22 mouse cellular contexts compared by ENCODE assay signal in genomic region chr9:103154568-103154967, GRCm38 (mm10). TPM values are rescaled to one million over a fixed set of nuclear protein-coding genes. Genes with fewer than 3 reads are reported as not detected.
DNase-seq lines count a peak whose midpoint lies in the region; ATAC-seq and TF ChIP-seq lines count a peak whose summit lies in the region.
"Had no signal": no experiment of that assay in that cellular context is flagged by ENCODE, and none has a peak within 500 bp of the region (broad histone marks: within the 10 kb centered on the region; RNA-seq: fewer than 3 reads in every experiment).

No protein-coding gene starts in this region.

- ATAC-seq in lung, postnatal 0 days: no peak
- 0 out of 2 replicates have a peak, but pooled peaks have one; percentile 25 for ATAC-seq in common myeloid progenitor, adult 5-6 weeks (replicated peaks; ENCODE audit: low read depth, poor library complexity, severe bottlenecking)
- ATAC-seq: forebrain, embryonic 13.5 days; forebrain, embryonic 16.5 days; inflammation-experienced regulatory T-cells, adult 6 months; intestine, embryonic 16.5 days had no signal

- H3K9ac ChIP-seq in lung, postnatal 0 days (replicated peaks; ENCODE audit: low read depth): no peak overlapping the region
- H3K9ac ChIP-seq: embryonic facial prominence, embryonic 12.5 days; embryonic facial prominence, embryonic 15.5 days; forebrain, embryonic 13.5 days; hindbrain, embryonic 13.5 days had no signal

- no peak for TF ChIP-seq EP300 in lung, postnatal 0 days (IDR thresholded peaks at IDR 0.05)

- no peaks in the 10 kb centered on the region for H3K9me3 ChIP-seq in lung, postnatal 0 days (ENCODE audit: low read length)
- H3K9me3 ChIP-seq: embryonic facial prominence, embryonic 12.5 days; embryonic facial prominence, embryonic 15.5 days; forebrain, embryonic 13.5 days; hindbrain, embryonic 13.5 days had no signal

- no peak overlapping the region for H3K27ac ChIP-seq in lung, postnatal 0 days (ENCODE audit: low read length)
- H3K27ac ChIP-seq: embryonic facial prominence, embryonic 12.5 days; embryonic facial prominence, embryonic 15.5 days had no signal

- 57% methylated on average over 2 of the region's 2 CpGs for WGBS in lung, postnatal 0 days

- peak; percentile 27; the same call in 1 of the 2 replicates for TF ChIP-seq CTCF in lung, postnatal 0 days (IDR thresholded peaks at IDR 0.05)

- no peak overlapping the region for H3K4me2 ChIP-seq in lung, postnatal 0 days (replicated peaks; ENCODE audit: low read depth, low read length)
- H3K4me2 ChIP-seq: embryonic facial prominence, embryonic 12.5 days; embryonic facial prominence, embryonic 15.5 days; forebrain, embryonic 13.5 days; heart, embryonic 11.5 days; hindbrain, embryonic 13.5 days had no signal

- no peaks in the 10 kb centered on the region for H3K36me3 ChIP-seq in lung, postnatal 0 days (ENCODE audit: insufficient read depth, low read length)
- H3K36me3 ChIP-seq: embryonic facial prominence, embryonic 12.5 days; embryonic facial prominence, embryonic 15.5 days had no signal

- no peaks in the 10 kb centered on the region for H3K4me1 ChIP-seq in lung, postnatal 0 days (ENCODE audit: insufficient read depth, low read depth, low read length)
- H3K4me1 ChIP-seq: embryonic facial prominence, embryonic 12.5 days; embryonic facial prominence, embryonic 15.5 days had no signal

- no peak overlapping the region for H3K4me3 ChIP-seq in lung, postnatal 0 days (ENCODE audit: low read depth, low read length)
- H3K4me3 ChIP-seq: embryonic facial prominence, embryonic 12.5 days; embryonic facial prominence, embryonic 15.5 days; forebrain, embryonic 13.5 days; hindbrain, embryonic 13.5 days had no signal

- DNase-seq in lung, postnatal 0 days (ENCODE audit: low spot score): peak; percentile 39
- no peak for DNase-seq in lung, adult 18-20 months
- peak; percentile 56 for DNase-seq in ES-CJ7 (ENCODE audit: low read depth, low spot score)
- DNase-seq in right cerebral cortex, adult 2 months (ENCODE audit: low spot score in 2 of 2): no peak
- DNase-seq in heart, adult 18-20 months: no peak
- DNase-seq: adrenal gland, postnatal 10 days; adrenal gland, postnatal 36 days; cerebellum, adult 18-20 months; cerebellum, adult 9-10 months; cerebellum, postnatal 14 days; gastrocnemius, postnatal 10 days; gastrocnemius, postnatal 36 days had no signal

- H3K27me3 ChIP-seq in lung, postnatal 0 days (replicated peaks; ENCODE audit: insufficient read depth, low read length): no peaks in the 10 kb centered on the region
- H3K27me3 ChIP-seq: embryonic facial prominence, embryonic 12.5 days; embryonic facial prominence, embryonic 15.5 days; forebrain, embryonic 13.5 days; hindbrain, embryonic 13.5 days had no signal

RNA-seq across cellular contexts. Expression of gene Rab6b, which starts 43.0 kb away (rescaled TPM):
- 6.8 and 7.3 TPM in 2 replicates for polyA plus RNA-seq in lung, postnatal 0 days (2015; fragmentation: Nextera tagmentation; extraction: Ambion mirVana)
- 0.82 and 2.1 TPM in 2 replicates for total RNA-seq in common myeloid progenitor, adult 5-6 weeks (2017)
- 1 to 10 TPM; 1.2 to 1.8 TPM for total RNA-seq in heart, adult 18-20 months (2021)
- total RNA-seq: MEL had no signal

RNA-seq across cellular contexts. Expression of gene Srprb, which starts 47.4 kb away (rescaled TPM):
- 39.4 and 40.5 TPM in 2 replicates for polyA plus RNA-seq in lung, postnatal 0 days (2015; fragmentation: Nextera tagmentation; extraction: Ambion mirVana)
- total RNA-seq in common myeloid progenitor, adult 5-6 weeks (2017): 16.2 and 23.6 TPM in 2 replicates
- total RNA-seq in heart, adult 18-20 months (2021): 10 to 100 TPM; 19.3 to 23.4 TPM

Comparison
In these comparisons a context has a peak if more than half of its experiments do, and no peak if none do; other contexts are left out.
1. DNase-seq: peak in lung, postnatal 0 days (single experiment) and ES-CJ7 (single experiment); none in lung, adult 18-20 months (0 of 2), right cerebral cortex, adult 2 months (0 of 2) and heart, adult 18-20 months (0 of 2).